Mouse (Mus musculus) forebrain, embryonic 10.5 days (tissue): ENCODE data around the gene Hipk3. TPM values are rescaled to one million over a fixed set of nuclear protein-coding genes. Genes with fewer than 3 reads are reported as not detected.

ENCODE experiments used
- microRNA counts: library from miRNA; unstranded; fragments of <30 nt; microRNA quantifications from one replicate; lab custom pipeline; 2017
- microRNA-seq: library from miRNA; unstranded; fragments of <30 nt; microRNA quantifications from one replicate; pipeline ENCODE4, GENCODE M21; 2017
- polyA plus RNA-seq: library from polyadenylated mRNA; unstranded; fragments of >200 nt; fragmentation: Nextera tagmentation; extraction: Ambion mirVana; gene quantifications from 2 replicates; pipeline ENCODE4 v1.2.1, GENCODE M21; 2016

Hipk3 gene
- polyA plus RNA-seq, 1 experiment from 2014 or later: 6.9 TPM

MicroRNAs encoded within 50 kb of the gene (microRNA counts, 519-probe panel; counts per million panel counts)
- 341 counts per million, percentile 65 among the panel's probes with 10 or more counts for microRNA mmu-miR-1902 (lab: Ali Mortazavi, UCI)

Small RNAs within 50 kb of the gene (microRNA-seq; reads per million reads assigned to microRNA genes)
- gene Mir1902: not detected

Other genes with a start within 250 kb of the Hipk3 start
- 0.90 and 1.1 TPM in 2 replicates for gene D430041D05Rik, start 83.4 kb downstream of the Hipk3 start, polyA plus RNA-seq
- gene Cstf3, start 96.1 kb upstream of the Hipk3 start, polyA plus RNA-seq: 96.5 and 104 TPM in 2 replicates
- 54.2 and 54.7 TPM in 2 replicates for gene Tcp11l1, start 217.7 kb upstream of the Hipk3 start, polyA plus RNA-seq
- 0.12 and 0.14 TPM in 2 replicates for gene Pin1rt1, start 221.9 kb upstream of the Hipk3 start, polyA plus RNA-seq
- gene Depdc7, start 248.4 kb upstream of the Hipk3 start, polyA plus RNA-seq: 3.2 and 3.7 TPM in 2 replicates